Mouse (Mus musculus): Measurements from ENCODE around the gene Gm8257. TPM values are rescaled to one million over a fixed set of nuclear protein-coding genes. Genes with fewer than 3 reads are reported as not detected.
"Not testable (repeated sequence)": the region's sequence is repeated elsewhere in the genome, so short reads cannot be mapped to it uniquely, and the experiment has no call there.

Gm8257 gene
- total RNA-seq (2021): not detected
- long read RNA-seq, experiment 1: 0 reads
- long read RNA-seq, experiment 2: 0 reads

DNA sequence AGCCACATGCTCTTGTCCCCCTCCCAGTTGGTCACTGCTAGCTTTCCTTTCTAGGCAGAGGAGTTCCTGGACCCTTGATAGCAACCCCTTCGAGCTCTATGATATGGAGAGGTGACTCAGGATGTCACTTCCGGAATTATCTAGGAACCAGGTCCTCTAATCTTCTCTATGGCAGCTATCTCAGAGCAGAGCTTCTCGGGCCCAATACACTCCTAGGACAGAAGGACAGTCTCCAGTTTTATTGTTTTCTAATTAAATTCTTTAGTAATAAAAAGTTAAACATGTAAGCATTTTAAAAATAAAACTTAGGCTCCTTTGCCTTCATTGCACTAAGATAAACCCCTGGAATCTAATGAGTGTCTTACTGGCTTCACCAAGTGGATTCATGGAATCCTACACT is at the start of gene Gm8257:
TSS of gene Gm8257 (minus strand) at position 101 of the 400 bp plus-strand sequence.
- not testable (repeated sequence) for DNase-seq

GRCm38 (mm10) chr14:44750240-44750639 is 44.0 kb upstream of the Gm8257 start, which contains the start of gene Gm8267:
TSS of gene Gm8267 (minus strand) at chr14:44750340.
- DNase-seq: no peak

DNA sequence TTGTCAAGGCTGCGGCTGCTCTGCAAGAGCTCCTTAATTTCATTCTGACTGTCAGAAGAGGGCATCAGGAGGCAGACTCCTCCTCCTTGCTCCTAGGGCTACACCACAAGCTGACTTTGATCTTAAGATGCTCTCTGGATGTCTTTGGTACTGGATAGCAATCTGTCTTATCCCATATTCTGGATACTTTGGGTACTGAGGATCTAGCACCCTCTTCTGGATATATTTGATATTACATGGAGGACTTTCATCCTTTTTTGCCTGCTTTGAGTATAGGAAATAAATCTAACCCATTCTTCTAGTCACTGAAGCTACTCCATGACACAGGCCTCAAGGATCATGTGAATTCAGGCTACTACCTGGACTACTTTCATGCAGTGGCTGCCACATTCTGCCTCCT is 36.5 kb upstream of the Gm8257 start:
- DNase-seq: not testable (repeated sequence)

DNA sequence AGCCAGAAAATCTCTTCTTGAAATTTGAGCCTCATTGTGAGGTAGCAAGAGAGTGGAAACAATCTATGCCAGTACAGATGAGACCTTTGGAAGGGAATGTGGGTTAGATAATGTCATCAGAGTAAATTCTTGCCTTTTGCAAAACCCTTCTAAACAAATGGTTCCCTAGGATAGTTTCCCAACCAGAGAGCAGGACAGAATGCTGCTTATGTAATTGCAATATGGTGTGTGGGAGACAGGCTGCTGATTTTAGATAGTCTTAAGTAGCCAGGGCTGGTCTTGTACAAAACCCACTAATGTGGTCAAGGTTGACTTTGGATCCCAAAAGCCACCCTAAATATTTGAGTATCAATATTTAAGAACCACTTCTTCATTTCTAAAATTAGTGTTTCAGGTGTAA is 24.5 kb upstream of the Gm8257 start:
- DNase-seq: not testable (repeated sequence)

GRCm38 (mm10) chr14:44627737-44628136 is 78.5 kb downstream of the Gm8257 start, which contains the start of gene Gm5624:
TSS of gene Gm5624 (minus strand) at chr14:44627938.
- not testable (repeated sequence) for DNase-seq

Other genes starting within 250 kb of the Gm8257 start
- not detected for gene BC061237, start 214.0 kb downstream of the Gm8257 start, total RNA-seq (2021)
- not detected for gene Gm17093, start 188.2 kb downstream of the Gm8257 start, total RNA-seq (2021)
- not detected for gene Gm8247, start 123.3 kb downstream of the Gm8257 start, total RNA-seq (2021)
- gene Gm5624, start 78.5 kb downstream of the Gm8257 start, total RNA-seq (2021): not detected
- gene Gm8267, start 43.9 kb upstream of the Gm8257 start, total RNA-seq (2021): not detected
- gene Ptgdr, start 152.9 kb upstream of the Gm8257 start, total RNA-seq (2021): not detected